Mouse (Mus musculus): ENCODE results near the gene H2-K1.

DNA sequence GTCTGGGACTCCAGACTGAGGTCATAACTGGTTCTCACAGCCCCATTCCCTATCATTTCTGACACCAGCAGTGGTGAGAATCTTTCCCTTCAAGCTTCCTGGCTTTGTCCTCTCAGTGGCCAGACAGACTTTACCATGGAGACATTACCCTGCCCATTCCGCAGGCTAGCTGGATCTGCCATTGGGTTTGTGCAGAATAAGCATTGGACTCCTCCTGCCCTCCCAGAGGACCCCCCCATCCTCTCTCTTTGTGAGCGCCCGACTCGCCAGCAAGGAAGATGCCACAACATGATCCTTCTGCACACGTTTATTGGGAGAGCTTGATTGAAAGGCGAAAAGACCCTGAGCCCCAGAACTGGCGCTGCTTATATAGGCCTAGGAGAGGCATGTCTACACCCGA, 13.3 kb upstream of the H2-K1 start:
- TF ChIP-seq TAL1 (IDR thresholded peaks at IDR 0.05; ENCODE audit: low read length) (no peak), GATA1 (IDR thresholded peaks at IDR 0.05; ENCODE audit: low read length) (no peak)

Measured in erythroblast, embryonic 14.5 days (primary cell).